ENCODE assay signal across 15 mouse cellular contexts in genomic region chr16:57242857-57243204, GRCm38 (mm10). TPM values are rescaled to one million over a fixed set of nuclear protein-coding genes. Genes with fewer than 3 reads are reported as not detected.
"Had no signal": no experiment of that assay in that cellular context is flagged by ENCODE, and none has a peak within 500 bp of the region (broad histone marks: within the 10 kb centered on the region; RNA-seq: fewer than 3 reads in every experiment).

No protein-coding gene starts in this region.

- H3K4me3 ChIP-seq: kidney, embryonic 15.5 days; limb, embryonic 12.5 days; liver, embryonic 13.5 days; lung, embryonic 15.5 days; midbrain, embryonic 15.5 days had no signal

- H3K9ac ChIP-seq: kidney, embryonic 15.5 days; limb, embryonic 12.5 days; liver, embryonic 13.5 days; liver, postnatal 0 days; lung, embryonic 15.5 days; midbrain, embryonic 15.5 days had no signal

- H3K27me3 ChIP-seq: limb, embryonic 12.5 days; liver, embryonic 13.5 days; lung, embryonic 15.5 days; megakaryocyte, embryonic 14.5 days; midbrain, embryonic 15.5 days had no signal

- H3K27ac ChIP-seq: kidney, embryonic 15.5 days; liver, embryonic 13.5 days; lung, embryonic 15.5 days; macrophage; midbrain, embryonic 15.5 days had no signal

- H3K36me3 ChIP-seq: kidney, embryonic 15.5 days; limb, embryonic 12.5 days; liver, embryonic 13.5 days; lung, embryonic 15.5 days; midbrain, embryonic 15.5 days had no signal

- H3K4me2 ChIP-seq: kidney, embryonic 15.5 days; limb, embryonic 12.5 days; liver, embryonic 13.5 days; lung, embryonic 15.5 days; midbrain, embryonic 11.5 days; midbrain, embryonic 15.5 days had no signal

- DNase-seq: layer of hippocampus, adult 9-11 months; layer of hippocampus, postnatal 36 days; liver; liver, embryonic 13.5 days; liver, postnatal 0 days; right cerebral cortex, postnatal 25 days had no signal

- H3K9me3 ChIP-seq: kidney, embryonic 15.5 days; limb, embryonic 12.5 days; liver, embryonic 13.5 days; lung, embryonic 15.5 days; megakaryocyte, embryonic 14.5 days; midbrain, embryonic 15.5 days had no signal

- H3K4me1 ChIP-seq: liver, embryonic 13.5 days; lung, embryonic 15.5 days; midbrain, embryonic 15.5 days had no signal

RNA-seq across cellular contexts. Expression of gene Tmem30c, which starts 49.8 kb away (rescaled TPM):
- polyA plus RNA-seq: kidney, adult 2 months; liver, embryonic 13.5 days; liver, postnatal 0 days; lung, embryonic 15.5 days; macrophage; small intestine, adult 2 months had no signal
